Mouse (Mus musculus) c-Kit-negative CD71-positive TER-119-positive erythroid progenitor cells, embryonic 14.5 days (primary cell): ENCODE data around the gene Gnas.
"Not testable (repeated sequence)": the region's sequence is repeated elsewhere in the genome, so short reads cannot be mapped to it uniquely, and the experiment has no call there.

ENCODE experiments used
- DNase-seq: peaks from one replicate; pipeline ENCODE4 v3.0.0-alpha.2; 2013; ENCODE audit warnings: low read depth, low spot score

Gene Gnas

DNA sequence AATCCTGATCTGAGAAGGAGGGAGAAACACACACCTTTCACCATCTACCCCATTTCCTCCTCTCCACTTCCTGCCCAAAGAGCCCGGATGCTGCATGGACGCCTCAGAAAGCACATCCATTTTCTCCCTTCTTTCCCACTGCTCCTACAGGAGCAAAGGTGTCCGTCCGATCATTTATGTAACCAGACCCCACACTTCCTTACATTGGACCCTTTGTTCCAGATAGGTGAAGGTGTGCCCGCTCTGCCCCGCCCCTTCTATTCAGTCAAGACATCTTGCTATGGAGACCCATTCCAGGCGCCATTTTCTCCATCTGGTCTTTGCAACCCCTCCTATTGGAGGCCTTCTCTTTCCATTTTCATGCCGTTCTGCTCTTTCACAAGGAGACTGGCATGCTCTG, 10.3 kb downstream of the Gnas start:
- no peak for DNase-seq

DNA sequence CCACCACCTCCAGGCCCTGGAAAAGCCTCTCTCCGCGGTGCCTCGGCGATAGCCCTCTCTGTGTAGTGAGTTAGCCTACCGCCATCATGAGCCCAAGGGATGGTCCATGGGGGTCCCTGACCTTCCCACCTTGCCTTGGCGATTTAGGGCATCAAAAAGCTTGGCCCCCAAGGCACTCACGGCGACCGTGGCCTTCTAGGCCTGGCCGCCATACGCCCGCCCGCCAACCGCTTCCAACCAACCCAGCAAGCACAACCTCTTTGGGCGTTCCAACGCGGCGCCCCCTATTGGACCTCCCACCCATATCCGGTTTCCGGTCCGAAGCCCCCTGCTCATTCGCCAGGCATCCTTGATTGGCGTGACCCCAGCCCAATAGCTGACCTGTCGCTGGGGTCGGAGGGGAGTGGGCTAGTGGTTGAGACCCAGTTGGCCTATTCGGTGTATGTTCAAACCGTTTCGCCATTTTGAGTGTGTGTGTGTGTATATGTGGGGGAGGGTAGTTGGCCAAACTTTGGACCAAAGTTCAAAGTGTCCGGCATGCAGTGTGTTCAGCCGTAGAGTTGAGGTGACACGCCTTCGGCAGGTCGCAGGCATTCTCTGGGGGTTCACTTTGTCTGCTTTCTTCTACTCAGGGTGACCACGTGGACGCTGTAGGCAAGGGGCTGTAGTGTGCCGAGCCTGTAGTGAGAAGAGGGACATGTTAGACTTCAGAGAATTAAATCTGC, 11.2 kb downstream of the Gnas start:
- peak; percentile 47 for DNase-seq

DNA sequence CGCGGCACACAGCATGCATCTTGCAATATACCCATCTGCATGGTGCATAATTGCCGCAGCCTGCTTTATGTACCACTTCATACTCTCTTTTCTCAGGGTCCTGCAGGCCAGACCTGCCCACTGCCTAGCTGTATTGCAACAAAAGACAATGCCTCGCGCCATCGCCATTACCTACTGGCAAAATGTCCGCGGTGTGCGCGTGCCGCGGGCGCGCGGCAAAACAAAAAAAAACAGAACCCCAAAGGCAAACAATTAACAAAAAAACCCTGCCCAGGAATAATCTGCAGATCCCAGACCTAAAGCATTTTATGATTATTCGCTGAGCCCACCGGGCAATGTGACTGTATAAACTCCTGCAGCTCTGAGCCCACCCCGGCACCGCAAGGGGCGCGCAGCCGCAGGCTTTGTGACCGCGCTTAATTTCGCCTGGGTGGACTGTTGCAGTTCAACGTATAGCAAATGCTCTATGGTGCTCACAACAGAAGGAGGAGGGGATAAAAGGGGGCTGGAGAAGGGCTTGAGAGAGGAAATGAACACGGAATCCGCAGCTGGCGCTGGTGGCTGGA, 11.9 kb downstream of the Gnas start:
- DNase-seq = no peak

DNA sequence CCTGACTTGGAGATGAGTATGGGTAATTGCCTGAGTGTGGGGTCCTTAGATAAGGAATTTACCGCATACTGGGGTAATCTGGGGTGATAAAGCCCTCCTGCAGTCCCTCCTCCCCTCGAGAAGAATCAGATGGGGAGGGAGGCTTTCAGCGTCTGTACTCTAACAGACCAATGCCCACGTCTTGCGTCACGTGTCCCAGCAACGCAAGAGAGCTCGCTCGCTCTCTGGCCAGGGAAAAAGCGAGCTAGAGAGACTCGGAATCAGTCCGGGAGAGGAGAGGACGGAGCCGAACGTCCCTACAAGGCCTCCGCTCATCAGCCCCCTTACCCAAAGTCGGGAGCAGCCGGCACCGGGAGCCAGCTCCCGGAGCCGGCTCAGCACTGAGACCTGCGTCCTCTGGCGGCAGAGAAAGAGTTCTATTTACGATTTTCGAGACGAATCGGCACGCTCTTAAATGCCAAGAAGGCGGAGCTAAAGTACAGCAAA, 13.0 kb downstream of the Gnas start:
- DNase-seq = no peak

DNA sequence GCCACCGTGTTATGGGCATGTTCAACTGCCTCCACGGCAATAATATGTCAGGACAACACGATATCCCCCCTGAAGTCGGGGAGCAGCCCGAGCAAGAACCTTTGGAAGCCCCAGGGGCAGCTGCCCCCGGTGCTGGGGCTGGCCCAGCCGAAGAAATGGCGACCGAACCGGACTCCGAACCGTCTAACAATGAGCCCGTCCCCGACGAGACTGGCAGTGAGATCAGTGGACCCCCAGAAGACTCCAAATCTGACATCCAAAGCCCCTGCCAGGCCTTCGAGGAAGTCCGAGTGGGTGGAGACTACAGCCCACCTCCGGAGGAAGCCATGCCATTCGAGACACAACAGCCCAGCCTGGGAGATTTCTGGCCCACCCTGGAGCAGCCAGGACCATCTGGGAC, 13.7 kb downstream of the Gnas start:
- DNase-seq = no peak

DNA sequence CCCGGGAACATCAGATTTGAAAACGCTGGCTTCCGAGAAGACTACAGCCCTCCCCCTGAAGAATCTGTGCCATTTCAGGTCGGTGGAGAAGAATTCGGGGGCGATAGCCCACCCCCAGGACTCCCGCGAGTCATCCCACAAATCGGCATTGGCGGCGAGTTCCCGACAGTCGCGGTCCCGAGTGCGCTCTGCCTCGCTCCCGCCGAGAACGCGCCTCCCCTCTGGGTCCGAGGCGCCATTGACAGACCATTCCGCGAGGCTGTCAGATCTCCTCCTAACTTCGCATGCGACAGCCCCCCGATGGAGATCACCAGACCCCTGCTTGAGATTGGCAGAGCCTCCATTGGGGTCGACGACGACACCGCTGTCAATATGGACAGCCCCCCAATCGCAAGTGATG, 14.4 kb downstream of the Gnas start:
- no peak for DNase-seq

DNA sequence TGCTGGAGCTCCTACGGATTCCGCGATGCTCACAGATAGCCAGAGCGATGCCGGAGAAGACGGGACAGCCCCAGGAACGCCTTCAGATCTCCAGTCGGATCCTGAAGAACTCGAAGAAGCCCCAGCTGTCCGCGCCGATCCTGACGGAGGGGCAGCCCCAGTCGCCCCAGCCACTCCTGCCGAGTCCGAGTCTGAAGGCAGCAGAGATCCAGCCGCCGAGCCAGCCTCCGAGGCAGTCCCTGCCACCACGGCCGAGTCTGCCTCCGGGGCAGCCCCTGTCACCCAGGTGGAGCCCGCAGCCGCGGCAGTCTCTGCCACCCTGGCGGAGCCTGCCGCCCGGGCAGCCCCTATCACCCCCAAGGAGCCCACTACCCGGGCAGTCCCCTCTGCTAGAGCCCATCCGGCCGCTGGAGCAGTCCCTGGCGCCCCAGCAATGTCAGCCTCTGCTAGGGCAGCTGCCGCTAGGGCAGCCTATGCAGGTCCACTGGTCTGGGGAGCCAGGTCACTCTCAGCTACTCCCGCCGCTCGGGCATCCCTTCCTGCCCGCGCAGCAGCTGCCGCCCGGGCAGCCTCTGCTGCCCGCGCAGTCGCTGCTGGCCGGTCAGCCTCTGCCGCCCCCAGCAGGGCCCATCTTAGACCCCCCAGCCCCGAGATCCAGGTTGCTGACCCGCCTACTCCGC, 15.1 kb downstream of the Gnas start:
- no peak for DNase-seq

DNA sequence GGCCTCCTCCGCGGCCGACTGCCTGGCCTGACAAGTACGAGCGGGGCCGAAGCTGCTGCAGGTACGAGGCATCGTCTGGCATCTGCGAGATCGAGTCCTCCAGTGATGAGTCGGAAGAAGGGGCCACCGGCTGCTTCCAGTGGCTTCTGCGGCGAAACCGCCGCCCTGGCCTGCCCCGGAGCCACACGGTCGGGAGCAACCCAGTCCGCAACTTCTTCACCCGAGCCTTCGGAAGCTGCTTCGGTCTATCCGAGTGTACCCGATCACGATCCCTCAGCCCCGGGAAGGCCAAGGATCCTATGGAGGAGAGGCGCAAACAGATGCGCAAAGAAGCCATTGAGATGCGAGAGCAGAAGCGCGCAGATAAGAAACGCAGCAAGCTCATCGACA, 15.6 kb downstream of the Gnas start:
- DNase-seq = no peak

DNA sequence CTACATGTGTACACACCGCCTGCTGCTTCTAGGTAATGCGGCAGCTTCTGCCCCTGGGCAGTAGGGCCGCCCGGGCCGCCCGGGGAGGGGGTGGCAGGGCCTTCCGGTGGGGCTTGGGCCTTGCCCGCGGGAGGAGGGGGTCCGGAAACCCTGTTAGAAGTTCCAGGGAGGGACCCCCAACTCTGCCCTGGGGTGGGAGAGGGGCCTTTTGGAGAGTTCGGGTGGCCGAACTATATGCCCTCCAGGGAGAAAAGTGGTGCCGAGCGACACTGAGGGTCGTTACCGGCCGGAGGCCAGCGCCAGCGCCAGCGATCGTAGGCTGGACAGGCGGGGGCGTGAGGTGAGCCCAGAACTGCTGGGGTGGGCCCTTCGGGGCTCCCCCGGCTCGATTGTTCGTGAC, 16.1 kb downstream of the Gnas start:
- DNase-seq = no peak

DNA sequence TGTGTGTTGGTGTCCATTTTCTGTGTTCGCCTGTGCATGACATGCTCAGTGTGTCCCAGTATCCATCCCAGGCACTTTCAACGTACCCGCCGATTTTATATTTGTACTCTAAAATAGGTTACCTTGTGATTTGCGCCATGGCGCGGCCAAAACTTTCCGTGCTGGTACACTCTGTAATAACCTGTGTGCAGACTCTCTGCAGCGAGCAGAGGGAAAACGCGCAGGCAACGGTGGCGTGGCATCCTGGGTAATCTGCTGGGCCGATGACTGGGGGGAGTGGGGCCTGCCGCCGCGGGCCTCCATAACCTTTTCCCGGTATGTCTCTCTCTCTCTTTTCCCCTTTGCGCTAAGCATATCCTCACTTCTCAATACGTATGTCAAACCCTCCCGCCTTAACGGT, 16.5 kb downstream of the Gnas start:
- no peak for DNase-seq

DNA sequence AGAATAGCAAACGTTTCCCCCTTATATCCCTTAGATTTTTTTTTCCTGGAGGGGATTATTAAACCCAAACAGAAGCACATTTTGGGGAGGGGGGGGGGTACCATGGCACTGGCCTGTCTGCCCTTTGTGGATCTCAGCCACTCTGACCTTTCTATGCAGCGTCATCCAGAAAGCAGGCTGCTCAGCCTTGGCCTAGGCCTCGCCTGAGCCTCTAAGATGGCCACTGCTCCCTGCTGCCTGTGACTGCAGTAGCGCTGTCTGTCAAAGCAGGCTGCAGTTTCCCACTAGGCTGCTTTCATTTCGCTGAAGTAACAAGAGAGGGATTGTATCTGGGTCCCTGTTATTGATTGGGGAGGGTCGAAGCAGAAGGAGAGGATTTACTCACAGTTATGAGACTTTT, 18.4 kb downstream of the Gnas start:
- DNase-seq = no peak

DNA sequence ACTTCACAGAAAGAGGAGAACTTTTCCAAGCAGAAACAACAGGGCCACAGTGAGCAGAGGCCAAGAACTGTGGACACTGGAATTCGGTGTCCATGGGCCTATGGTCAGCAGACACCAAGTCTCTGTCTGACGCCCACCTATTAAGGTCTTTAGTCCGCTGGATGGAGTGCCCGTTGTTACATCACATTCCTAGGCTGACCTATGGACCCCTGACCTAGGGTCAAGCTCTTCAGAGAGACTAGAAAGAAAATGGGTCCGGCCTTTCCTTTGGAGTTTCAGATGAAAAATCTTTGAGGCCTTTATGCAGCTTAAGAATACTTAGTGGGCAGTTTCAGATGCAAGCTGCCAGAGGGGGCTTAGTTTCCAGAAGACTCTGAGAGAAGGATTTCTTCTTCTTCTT, 21.5 kb downstream of the Gnas start:
- no peak for DNase-seq

DNA sequence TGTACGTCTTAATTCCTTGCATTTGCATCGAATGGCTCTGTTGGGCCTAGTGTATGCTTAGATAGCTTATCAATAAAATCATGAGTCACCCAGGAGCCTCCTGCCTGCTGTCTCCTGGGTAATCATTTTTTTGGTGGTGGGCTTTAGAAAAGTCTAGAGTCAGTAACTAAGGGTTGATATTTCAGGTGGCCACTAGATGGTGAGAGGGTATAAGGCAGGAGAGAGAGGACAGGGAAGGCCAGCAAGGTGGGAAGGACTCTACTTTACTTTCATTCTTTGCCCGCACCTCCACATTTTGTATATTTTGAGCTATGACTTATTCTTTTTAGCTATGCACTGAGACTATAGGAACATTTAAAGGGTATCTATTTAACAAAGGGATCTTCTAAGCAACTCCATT, 23.8 kb downstream of the Gnas start:
- no peak for DNase-seq

DNA sequence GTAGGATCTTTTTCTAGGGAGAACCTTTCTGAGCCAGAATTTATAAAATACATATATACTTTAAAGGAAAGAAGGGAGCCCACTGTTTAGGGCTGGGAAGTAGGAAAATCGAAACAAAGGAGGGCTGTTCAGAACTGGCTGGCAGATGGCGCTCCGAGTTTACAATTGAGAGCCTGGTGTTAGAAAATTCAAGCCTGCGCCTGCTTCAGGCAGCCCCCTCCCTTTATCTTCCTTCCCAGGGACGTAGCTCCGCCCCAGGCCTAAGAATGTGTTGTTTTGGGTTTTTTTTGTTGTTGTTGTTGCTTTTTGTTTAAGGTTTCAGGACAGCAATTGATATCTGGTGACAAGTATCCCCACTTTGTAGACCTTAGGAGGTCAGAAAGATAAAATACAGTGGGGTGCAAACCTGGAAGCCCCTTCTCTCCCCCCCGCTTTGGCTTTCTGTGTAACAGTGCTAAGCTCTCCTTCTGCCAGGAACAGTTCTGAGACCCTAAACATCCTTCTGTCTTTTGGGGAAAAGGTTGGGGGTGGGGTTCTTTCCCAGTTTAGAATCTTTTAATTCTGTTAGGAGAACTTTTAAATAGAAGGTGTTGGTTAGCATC, 26.9 kb downstream of the Gnas start:
- DNase-seq = no peak

DNA sequence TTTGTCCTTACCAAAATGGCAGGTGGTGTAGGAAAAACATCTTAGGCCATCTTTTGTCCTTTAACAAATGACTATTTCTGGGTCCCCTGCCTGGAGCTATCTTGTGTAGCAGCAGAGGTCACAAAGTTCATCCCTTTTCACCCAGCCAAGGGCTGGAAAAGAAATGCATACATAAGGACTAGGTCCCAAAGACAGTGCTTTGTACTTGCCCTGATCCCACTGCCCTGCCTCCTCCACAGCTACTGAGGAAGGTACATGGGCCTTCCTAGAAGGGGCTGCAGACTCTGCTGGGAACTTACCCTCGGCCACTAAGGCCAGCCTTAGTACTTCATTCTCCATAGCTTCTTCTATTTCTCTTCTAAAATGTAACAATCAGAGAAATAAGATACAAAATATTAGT, 27.5 kb downstream of the Gnas start:
- DNase-seq = no peak

DNA sequence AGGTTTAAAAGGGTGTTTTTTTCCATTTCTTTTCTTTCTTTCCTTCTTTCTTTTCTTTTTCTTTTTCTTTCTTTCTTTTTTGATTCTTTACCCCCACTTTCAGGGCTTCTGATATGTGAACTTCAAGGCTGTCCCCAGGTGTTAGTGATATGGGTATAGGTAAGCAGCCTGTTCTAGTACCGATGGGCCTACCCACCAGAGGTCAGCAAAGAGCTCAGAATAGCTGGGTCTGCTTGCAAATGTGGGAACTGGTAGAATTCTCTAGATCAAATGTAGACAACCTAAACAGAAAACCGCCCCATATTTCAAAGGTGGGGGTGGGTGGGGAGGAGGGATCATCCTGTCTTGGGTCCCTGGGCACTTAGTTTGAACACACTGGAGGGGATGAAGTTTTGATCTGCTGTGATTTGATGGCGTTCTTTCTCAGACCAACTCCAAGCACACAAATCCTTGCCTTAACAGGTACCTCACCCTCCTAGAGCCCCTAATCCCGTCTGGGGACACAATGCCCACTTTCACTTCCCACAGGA, 28.1 kb downstream of the Gnas start:
- no peak for DNase-seq

DNA sequence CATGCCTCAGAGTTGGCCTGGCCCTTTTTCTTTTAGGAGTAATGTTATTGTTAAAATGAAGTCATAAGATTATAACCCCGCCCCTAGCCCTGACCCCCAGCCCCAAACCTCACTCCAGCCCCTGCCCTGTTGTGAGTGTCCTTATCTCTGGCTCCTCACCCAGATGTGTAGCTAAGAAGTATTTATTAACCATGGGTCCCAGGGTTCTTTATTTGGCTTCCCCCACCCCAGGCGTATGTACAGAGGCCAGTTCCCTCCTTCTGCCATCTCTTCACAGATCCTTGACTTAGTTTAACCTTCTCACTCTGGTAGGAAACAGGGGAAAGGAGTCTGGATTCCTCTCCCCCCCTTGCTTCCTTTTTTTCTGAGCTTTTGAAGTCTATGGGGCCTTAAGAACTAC, 28.5 kb downstream of the Gnas start:
- no peak for DNase-seq

DNA sequence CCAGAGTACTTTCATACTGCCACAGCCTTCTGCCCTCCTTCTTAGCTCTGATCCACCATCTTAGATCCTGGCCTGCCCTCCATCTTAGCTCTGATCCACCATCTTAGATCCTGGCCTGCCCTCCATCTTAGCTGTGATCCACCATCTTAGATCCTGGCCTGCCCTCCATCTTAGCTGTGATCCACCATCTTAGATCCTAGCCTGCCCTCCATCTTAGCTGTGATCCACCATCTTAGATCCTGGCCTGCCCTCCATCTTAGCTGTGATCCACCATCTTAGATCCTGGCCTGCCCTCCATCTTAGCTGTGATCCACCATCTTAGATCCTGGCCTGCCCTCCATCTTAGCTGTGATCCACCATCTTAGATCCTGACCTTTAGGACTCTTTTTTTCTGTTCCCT, 31.3 kb downstream of the Gnas start:
- not testable (repeated sequence) for DNase-seq

DNA sequence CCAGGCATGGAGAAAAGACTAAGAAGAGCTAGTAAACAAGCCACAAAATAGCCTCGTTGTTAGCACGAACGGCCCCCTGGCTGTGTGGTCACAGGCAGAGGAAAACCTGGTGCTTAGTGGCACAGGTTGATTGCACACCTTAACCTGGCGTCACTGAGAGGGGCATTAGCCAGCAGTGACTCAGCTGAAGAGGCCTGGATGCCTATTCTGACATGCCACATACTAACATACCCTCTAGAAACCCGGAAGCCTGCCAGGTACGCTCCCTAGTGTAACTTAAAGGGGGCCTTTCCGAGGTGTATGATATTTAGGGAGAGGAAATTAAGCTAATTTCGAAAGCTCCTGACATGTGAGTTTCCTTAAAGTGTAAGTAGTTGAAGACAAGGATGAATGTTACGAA, 32.5 kb downstream of the Gnas start:
- no peak for DNase-seq

DNA sequence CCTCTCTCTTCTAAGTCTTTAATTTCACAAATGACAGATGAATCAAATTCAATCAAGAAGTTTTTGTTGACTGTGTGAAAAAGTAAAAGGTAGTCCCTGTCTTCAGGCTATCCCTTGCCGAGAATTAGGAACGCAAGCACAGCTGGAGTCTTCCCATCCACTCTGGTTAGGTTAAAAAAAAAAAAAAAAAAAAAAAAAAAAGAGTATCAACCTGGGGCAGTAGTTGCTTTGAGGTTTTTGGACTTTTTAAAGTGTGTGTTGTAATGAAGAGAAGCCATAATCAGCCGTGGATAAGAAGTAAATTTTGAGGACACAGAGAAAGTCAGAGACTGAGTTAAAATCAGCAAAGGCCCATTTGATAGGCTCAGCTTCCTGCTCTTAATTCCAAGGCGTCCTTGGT, 41.9 kb downstream of the Gnas start:
- DNase-seq = no peak

DNA sequence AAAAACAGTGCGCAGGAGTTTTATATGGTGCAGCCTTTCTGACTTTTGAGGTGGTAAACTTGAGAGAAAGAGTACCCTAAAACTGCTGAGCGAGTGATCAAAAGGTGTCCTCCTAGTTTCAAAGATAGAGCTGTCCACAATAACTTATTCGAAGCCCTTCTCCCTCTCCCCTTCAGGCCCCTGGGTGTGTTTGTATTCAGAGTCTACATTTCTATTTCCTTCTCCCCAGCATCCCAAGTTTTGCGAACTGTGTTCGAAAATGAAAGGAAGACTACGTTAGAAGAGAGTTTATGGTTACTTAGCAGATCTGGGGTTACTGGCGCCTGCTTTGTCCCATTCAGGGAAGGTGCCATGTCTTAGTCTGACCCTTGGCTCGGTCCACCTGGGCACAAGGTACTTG, 42.4 kb downstream of the Gnas start:
- no peak for DNase-seq

DNA sequence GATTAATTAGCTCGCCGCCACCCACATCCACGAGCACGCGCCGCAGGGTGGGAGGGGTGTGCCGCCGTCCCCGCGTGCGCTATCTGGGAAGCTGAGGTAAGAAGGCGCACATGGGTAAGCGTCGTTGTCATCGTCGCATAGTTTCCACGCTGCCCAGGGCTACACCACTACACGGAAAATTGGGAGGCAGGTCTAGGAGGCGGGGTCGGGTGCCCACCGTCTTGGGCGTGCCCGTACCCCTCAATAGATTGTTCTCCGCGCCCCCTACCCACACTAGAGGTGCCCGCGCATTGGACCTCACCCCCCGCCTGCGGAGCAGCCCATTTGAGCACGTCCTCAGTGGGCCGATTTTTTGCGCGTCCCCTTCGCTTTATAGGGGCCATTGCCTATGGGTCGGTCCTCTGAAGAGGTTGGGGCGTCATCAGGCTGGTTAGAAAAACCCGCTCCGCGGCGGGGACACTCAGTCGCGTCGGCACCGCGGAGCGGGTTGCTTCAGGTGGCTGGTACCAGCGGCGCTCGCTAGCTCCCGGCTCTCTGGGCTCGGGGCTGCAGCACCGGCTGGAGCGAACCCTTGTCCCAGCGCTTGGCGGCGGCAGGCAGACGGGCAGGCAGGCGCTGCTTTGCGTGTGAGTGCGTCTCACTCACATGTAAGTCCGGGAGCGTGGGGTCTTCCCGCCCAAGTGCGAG, 43.3 kb downstream of the Gnas start:
- DNase-seq = no peak
